Mouse (Mus musculus) hindbrain, postnatal 0 days (tissue): ENCODE measurements at regions not wholly inside any gene's neighbourhood (a gene's known extent, or its start where the extent isn't known, plus 50 kb on each side); places are given as distances from the start of the nearest gene placed in this dataset.

ENCODE experiments used
- ATAC-seq: fragments of 200-750 bp; cut with Nextera tagmentation; 2 replicates; pipeline ENCODE4 v1.8.0; 2017; ENCODE audit warnings: mild to moderate bottlenecking, moderate TSS enrichment, moderate library complexity
- DNase-seq: peaks from one replicate; pipeline ENCODE4 v3.0.0-alpha.2; 2015; ENCODE audit warnings: low spot score
- H3K27ac ChIP-seq: fragments of 300-500 bp; sonication (generic); 2 replicates; pipeline ENCODE4 v1.5.1; 2014; ENCODE audit warnings: mild to moderate bottlenecking
- H3K27me3 ChIP-seq: fragments of 300-500 bp; sonication (generic); 2 replicates; pipeline ENCODE4 v1.6.1; 2014; ENCODE audit warnings: low read length, mixed read lengths; ENCODE audit not compliant: insufficient read depth
- H3K36me3 ChIP-seq: fragments of 300-500 bp; sonication (generic); 2 replicates; pipeline ENCODE4 v1.6.1; 2014; ENCODE audit warnings: low read length, mixed read lengths; ENCODE audit not compliant: insufficient read depth
- H3K4me1 ChIP-seq: fragments of 300-500 bp; sonication (generic); 2 replicates; pipeline ENCODE4 v1.6.1; 2014; ENCODE audit warnings: antibody characterized with exemption, low read length, mixed read lengths; ENCODE audit not compliant: insufficient read depth
- H3K4me2 ChIP-seq: fragments of 300-500 bp; sonication (generic); 2 replicates; pipeline ENCODE4 v1.6.1; 2014; ENCODE audit warnings: low read depth, mild to moderate bottlenecking, low read length, moderate library complexity, mixed read lengths
- H3K4me3 ChIP-seq: fragments of 300-500 bp; sonication (generic); 2 replicates; pipeline ENCODE4 v1.5.1; 2014; ENCODE audit warnings: low read length
- H3K9ac ChIP-seq: fragments of 300-500 bp; sonication (generic); replicated peaks from 2 replicates; pipeline ENCODE4 v1.6.1; 2014; ENCODE audit warnings: mild to moderate bottlenecking, low read length, moderate library complexity, mixed read lengths
- H3K9me3 ChIP-seq: fragments of 300-500 bp; sonication (generic); 2 replicates; pipeline ENCODE4 v1.6.1; 2016; ENCODE audit warnings: low read length, mixed read lengths
- CTCF ChIP-seq: IDR thresholded peaks from 2 replicates; pipeline ENCODE4 v1.5.1; 2016; ENCODE audit warnings: antibody characterized with exemption, control low read depth, low read depth
- whole genome bisulfite sequencing: fragments of 180-500 bp; shearing (Covaris S2); extraction: QIAGEN DNeasy Blood & Tissue Kit; methylation state at CpG from one replicate; pipeline ENCODE4 v1.1.7; 2014; 5-methylcytosine and 5-hydroxymethylcytosine counted together

GRCm38 (mm10) chr14:36502076-36502994 is 407.6 kb downstream of the 4930474N05Rik start:
- DNase-seq: no peak
- no peak overlapping the region for H3K4me2 ChIP-seq
- WGBS: 64% methylated on average over 2 of the region's 2 CpGs

GRCm38 (mm10) chr14:36499323-36499722 is 404.6 kb downstream of the 4930474N05Rik start:
- H3K36me3 ChIP-seq: no peaks in the 10 kb centered on the region
- DNase-seq: no peak
- ATAC-seq: no peak

More at GRCm38 (mm10) chr14:36502076-36502994, 407.6 kb downstream of the 4930474N05Rik start:
- ATAC-seq: no peak
- Histone ChIP-seq H3K9ac (no peak overlapping the region), H3K27me3 (no peaks in the 10 kb centered on the region), H3K36me3 (no peaks in the 10 kb centered on the region), H3K4me1 (no peaks in the 10 kb centered on the region), H3K27ac (no peak overlapping the region), H3K4me3 (no peak overlapping the region), H3K9me3 (no peaks in the 10 kb centered on the region)
- TF ChIP-seq CTCF: no peak

GRCm38 (mm10) chr14:36485499-36485898 is 390.8 kb downstream of the 4930474N05Rik start:
- H3K9me3 ChIP-seq: no peaks in the 10 kb centered on the region
- H3K4me2 ChIP-seq: no peak overlapping the region
- ATAC-seq: no peak
- no peak for TF ChIP-seq CTCF
- H3K9ac ChIP-seq: no peak overlapping the region
- H3K27me3 ChIP-seq: no peaks in the 10 kb centered on the region
- no peak overlapping the region for H3K27ac ChIP-seq
- H3K36me3 ChIP-seq: no peaks in the 10 kb centered on the region
- DNase-seq: no peak
- H3K4me3 ChIP-seq: no peak overlapping the region
- no peaks in the 10 kb centered on the region for H3K4me1 ChIP-seq

More at GRCm38 (mm10) chr14:36499323-36499722, 404.6 kb downstream of the 4930474N05Rik start:
- 91% methylated on average over 2 of the region's 2 CpGs for WGBS
- no peak overlapping the region for H3K4me3 ChIP-seq
- H3K9me3 ChIP-seq: no peaks in the 10 kb centered on the region
- TF ChIP-seq CTCF: no peak
- no peaks in the 10 kb centered on the region for H3K4me1 ChIP-seq
- H3K9ac ChIP-seq: no peak overlapping the region
- no peak overlapping the region for H3K4me2 ChIP-seq
- H3K27ac ChIP-seq: no peak overlapping the region
- H3K27me3 ChIP-seq: no peaks in the 10 kb centered on the region

GRCm38 (mm10) chr14:36471617-36472016 is 376.9 kb downstream of the 4930474N05Rik start:
- ATAC-seq: no peak
- Histone ChIP-seq H3K4me2 (no peak overlapping the region), H3K27ac (no peak overlapping the region), H3K9ac (no peak overlapping the region), H3K36me3 (no peaks in the 10 kb centered on the region), H3K27me3 (no peaks in the 10 kb centered on the region), H3K4me3 (no peak overlapping the region), H3K4me1 (no peaks in the 10 kb centered on the region), H3K9me3 (no peaks in the 10 kb centered on the region)
- no peak for TF ChIP-seq CTCF
- 38% methylated on average over 2 of the region's 2 CpGs for WGBS
- DNase-seq: no peak

- WGBS: 90% methylated on average over 1 of the region's 1 CpGs
- no peak overlapping the region for H3K4me2 ChIP-seq
- no peak for DNase-seq
Observed at GRCm38 (mm10) chr14:36470362-36470761, 375.6 kb downstream of the 4930474N05Rik start.

GRCm38 (mm10) chr14:36453049-36453448 is 358.3 kb downstream of the 4930474N05Rik start:
- Histone ChIP-seq H3K4me3 (no peak overlapping the region), H3K27me3 (no peaks in the 10 kb centered on the region), H3K4me1 (no peaks in the 10 kb centered on the region), H3K4me2 (no peak overlapping the region), H3K9ac (no peak overlapping the region), H3K27ac (no peak overlapping the region), H3K9me3 (no peaks in the 10 kb centered on the region), H3K36me3 (no peaks in the 10 kb centered on the region)
- no peak for ATAC-seq
- 81% methylated on average over 1 of the region's 1 CpGs for WGBS
- no peak for TF ChIP-seq CTCF
- DNase-seq: no peak

More at GRCm38 (mm10) chr14:36470362-36470761, 375.6 kb downstream of the 4930474N05Rik start:
- TF ChIP-seq CTCF: no peak; the same call in 1 of the 2 replicates
- ATAC-seq: no peak
- Histone ChIP-seq H3K4me1 (no peaks in the 10 kb centered on the region), H3K4me3 (no peak overlapping the region), H3K27me3 (no peaks in the 10 kb centered on the region), H3K9me3 (no peaks in the 10 kb centered on the region), H3K27ac (no peak overlapping the region), H3K36me3 (no peaks in the 10 kb centered on the region), H3K9ac (no peak overlapping the region)

- Histone ChIP-seq H3K4me3 (no peak overlapping the region), H3K9me3 (no peaks in the 10 kb centered on the region), H3K27ac (no peak overlapping the region), H3K4me2 (no peak overlapping the region), H3K27me3 (no peaks in the 10 kb centered on the region), H3K4me1 (no peaks in the 10 kb centered on the region), H3K36me3 (no peaks in the 10 kb centered on the region), H3K9ac (no peak overlapping the region)
- no peak for ATAC-seq
- DNase-seq: no peak
- TF ChIP-seq CTCF: no peak
Observed at GRCm38 (mm10) chr14:36450126-36450525, 355.4 kb downstream of the 4930474N05Rik start.
